Mouse (Mus musculus) MEL (cell line): ENCODE results near the gene Slc7a6os.

Experiments used
- CHD2 ChIP-seq: IDR thresholded peaks from 2 replicates; pipeline ENCODE4 v1.6.1; 2011; ENCODE audit warnings: low read length, improper control_type of control experiment
- CTCF ChIP-seq, 3 experiments: IDR thresholded peaks in 2 of 3; conservative IDR thresholded peaks in 1 of 3; 2 replicates each; pipeline ENCODE4 v1.5.1; 2011 to 2012; ENCODE audit warnings: low read length in 3 of 3, low read depth in 2 of 3, mild to moderate bottlenecking in 2 of 3, improper control_type of control experiment in 1 of 3, inconsistent platforms in 1 of 3, mixed read lengths in 1 of 3, moderate library complexity in 1 of 3; ENCODE audit not compliant: control insufficient read depth in 1 of 3, insufficient read depth in 1 of 3, poor library complexity in 1 of 3, severe bottlenecking in 1 of 3
- EP300 ChIP-seq, 2 experiments: IDR thresholded peaks; 2 replicates each; pipeline ENCODE4 v1.6.1; 2011; ENCODE audit warnings: improper control_type of control experiment in 2 of 2, low read length in 2 of 2, low read depth in 1 of 2, mild to moderate bottlenecking in 1 of 2
- ETS1 ChIP-seq: IDR thresholded peaks from 2 replicates; pipeline ENCODE4 v1.6.1; 2012; ENCODE audit warnings: low read depth, mild to moderate bottlenecking, inconsistent platforms, low read length, improper control_type of control experiment, moderate library complexity
- GABPA ChIP-seq: IDR thresholded peaks from 2 replicates; pipeline ENCODE4 v1.6.1; 2012; ENCODE audit warnings: low read depth, mild to moderate bottlenecking, inconsistent platforms, low read length, improper control_type of control experiment, moderate library complexity
- GATA1 ChIP-seq: IDR thresholded peaks from 2 replicates; pipeline ENCODE4 v1.6.1; 2011; ENCODE audit warnings: low read depth, low read length, improper control_type of control experiment
- MXI1 ChIP-seq: IDR thresholded peaks from 2 replicates; pipeline ENCODE4 v1.6.1; 2011; ENCODE audit warnings: mild to moderate bottlenecking, low read depth, low read length, improper control_type of control experiment
- POLR2A ChIP-seq, 2 experiments: IDR thresholded peaks; 2 replicates each; pipeline ENCODE4 v1.6.1; 2011 to 2012; ENCODE audit warnings: low read length in 2 of 2, mild to moderate bottlenecking in 2 of 2, control low read depth in 1 of 2, improper control_type of control experiment in 1 of 2, low read depth in 1 of 2, moderate library complexity in 1 of 2; ENCODE audit not compliant: control insufficient read depth in 1 of 2, insufficient read depth in 1 of 2, poor library complexity in 1 of 2
- RAD21 ChIP-seq: IDR thresholded peaks from 2 replicates; pipeline ENCODE4 v1.6.1; 2011; ENCODE audit warnings: mild to moderate bottlenecking, low read depth, low read length, improper control_type of control experiment
- RCOR1 ChIP-seq: IDR thresholded peaks from 2 replicates; pipeline ENCODE4 v1.6.1; 2012; ENCODE audit warnings: low read depth, mild to moderate bottlenecking, inconsistent platforms, low read length, improper control_type of control experiment
- USF1 ChIP-seq: IDR thresholded peaks from 2 replicates; pipeline ENCODE4 v1.6.1; 2014; ENCODE audit warnings: low read depth, mild to moderate bottlenecking, inconsistent platforms, low read length, improper control_type of control experiment, moderate library complexity
- USF2 ChIP-seq, 2 experiments: IDR thresholded peaks; 2 replicates each; pipeline ENCODE4 v1.6.1; 2011 to 2012; ENCODE audit warnings: improper control_type of control experiment in 2 of 2, low read length in 2 of 2, borderline replicate concordance in 1 of 2, inconsistent platforms in 1 of 2, low read depth in 1 of 2, mild to moderate bottlenecking in 1 of 2; ENCODE audit not compliant: insufficient read depth in 1 of 2
- ZC3H11A ChIP-seq: IDR thresholded peaks from 2 replicates; pipeline ENCODE4 v1.6.1; 2012; ENCODE audit warnings: low read depth, mild to moderate bottlenecking, inconsistent platforms, low read length, improper control_type of control experiment
- ZNF384 ChIP-seq: IDR thresholded peaks from 2 replicates; pipeline ENCODE4 v1.6.1; 2012; ENCODE audit warnings: low read depth, mild to moderate bottlenecking, inconsistent platforms, low read length, improper control_type of control experiment

DNA sequence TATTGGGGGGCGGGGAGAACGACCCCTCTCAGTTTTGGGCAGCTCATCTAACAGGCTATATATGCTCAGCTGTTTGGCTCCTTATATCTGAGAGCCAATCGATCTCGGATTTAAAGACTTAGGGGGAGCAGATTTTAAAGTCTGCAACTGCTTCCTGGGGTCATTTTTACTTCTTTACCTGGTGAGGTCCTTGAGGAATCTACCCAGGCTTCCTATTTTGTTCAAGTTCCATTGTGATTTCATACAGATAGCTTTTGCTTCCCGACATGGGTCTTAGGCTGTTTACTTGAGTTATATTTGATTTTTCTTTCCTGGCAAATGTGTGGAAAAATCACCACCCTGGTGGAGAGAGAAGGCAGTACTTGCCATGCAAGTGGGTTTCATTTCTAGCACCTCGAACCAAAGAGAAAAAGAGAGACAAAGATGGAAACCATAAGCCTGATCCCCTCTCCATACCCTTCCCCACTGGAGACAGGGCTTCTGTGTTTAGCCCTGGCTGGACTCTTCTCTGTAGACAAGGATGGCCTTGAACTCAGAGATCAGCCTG lies 40.7 kb downstream of the Slc7a6os start:
- TF ChIP-seq EP300 (IDR thresholded peaks at IDR 0.05; ENCODE audit: low read depth in 1 of 2, low read length in 2 of 2): no peak
- TF ChIP-seq POLR2A (IDR thresholded peaks at IDR 0.05; ENCODE audit: control insufficient read depth in 1 of 2, insufficient read depth in 1 of 2, low read depth in 1 of 2, low read length in 2 of 2, poor library complexity in 1 of 2): no peak
- TF ChIP-seq USF2 (IDR thresholded peaks at IDR 0.05; ENCODE audit: borderline replicate concordance in 1 of 2, insufficient read depth in 1 of 2, low read depth in 1 of 2, low read length in 2 of 2): no peak
- peak in 1 of 3 experiments; percentile 21; a peak in 1 of 6 replicates for TF ChIP-seq CTCF (IDR thresholded peaks at IDR 0.05 in 2 of 3, conservative IDR thresholded peaks at IDR 0.05 in 1 of 3; ENCODE audit: control insufficient read depth in 1 of 3, insufficient read depth in 1 of 3, low read depth in 2 of 3, low read length in 3 of 3, poor library complexity in 1 of 3, severe bottlenecking in 1 of 3)
- no peak for TF ChIP-seq RCOR1
- TF ChIP-seq MXI1: no peak
- TF ChIP-seq ZC3H11A: no peak
- no peak for TF ChIP-seq RAD21
- no peak for TF ChIP-seq GATA1
- TF ChIP-seq ETS1: no peak
- no peak for TF ChIP-seq CHD2
- no peak for TF ChIP-seq USF1
- no peak for TF ChIP-seq GABPA
- no peak for TF ChIP-seq ZNF384
